Mouse (Mus musculus) midbrain, embryonic 16.5 days (tissue): Measurements from ENCODE around the gene Smad3. TPM values are rescaled to one million over a fixed set of nuclear protein-coding genes. Genes with fewer than 3 reads are reported as not detected.

Source experiments
- ATAC-seq: fragments of 200-750 bp; cut with Nextera tagmentation; 2 replicates; pipeline ENCODE4 v1.8.0; 2017; ENCODE audit warnings: moderate TSS enrichment
- H3K27ac ChIP-seq: fragments of 300-500 bp; sonication (generic); 2 replicates; pipeline ENCODE4 v1.5.1; 2014; ENCODE audit warnings: mild to moderate bottlenecking, low read length, mixed read lengths
- H3K27me3 ChIP-seq: fragments of 300-500 bp; sonication (generic); 2 replicates; pipeline ENCODE4 v1.6.1; 2014; ENCODE audit warnings: low read depth, low read length, mixed read lengths; ENCODE audit not compliant: control insufficient read depth, insufficient read depth
- H3K36me3 ChIP-seq: fragments of 300-500 bp; sonication (generic); 2 replicates; pipeline ENCODE4 v1.6.1; 2014; ENCODE audit warnings: mild to moderate bottlenecking, low read length, moderate library complexity, mixed read lengths; ENCODE audit not compliant: control insufficient read depth, insufficient read depth
- H3K4me1 ChIP-seq: fragments of 300-500 bp; sonication (generic); 2 replicates; pipeline ENCODE4 v1.6.1; 2014; ENCODE audit warnings: mild to moderate bottlenecking, low read length, mixed read lengths; ENCODE audit not compliant: control insufficient read depth, insufficient read depth
- H3K4me2 ChIP-seq: fragments of 300-500 bp; sonication (generic); 2 replicates; pipeline ENCODE4 v1.6.1; 2014; ENCODE audit warnings: mild to moderate bottlenecking, low read length, mixed read lengths
- H3K4me3 ChIP-seq: fragments of 300-500 bp; sonication (generic); 2 replicates; pipeline ENCODE4 v1.5.1; 2014; ENCODE audit warnings: low read depth, mild to moderate bottlenecking, low read length, moderate library complexity, mixed read lengths
- H3K9ac ChIP-seq: fragments of 300-500 bp; sonication (generic); 2 replicates; pipeline ENCODE4 v1.6.1; 2014; ENCODE audit warnings: low read depth, low read length, mixed read lengths
- H3K9me3 ChIP-seq: fragments of 300-500 bp; sonication (generic); replicated peaks from 2 replicates; pipeline ENCODE4 v1.6.1; 2014; ENCODE audit warnings: mild to moderate bottlenecking, low read length, mixed read lengths; ENCODE audit not compliant: control insufficient read depth, poor library complexity, severe bottlenecking
- WGBS: fragments of 180-500 bp; shearing (Covaris S2); extraction: QIAGEN DNeasy Blood & Tissue Kit; methylation state at CpG from one replicate; pipeline ENCODE4 v1.1.7; 2014; 5-methylcytosine and 5-hydroxymethylcytosine counted together
- polyA plus RNA-seq: library from polyadenylated mRNA; unstranded; fragments of >200 nt; fragmentation: Nextera tagmentation; extraction: Ambion mirVana; gene quantifications from 2 replicates; pipeline ENCODE4 v1.2.1, GENCODE M21; 2015

Gene Smad3
- polyA plus RNA-seq, 1 experiment from 2014 or later = 5.7 TPM

DNA sequence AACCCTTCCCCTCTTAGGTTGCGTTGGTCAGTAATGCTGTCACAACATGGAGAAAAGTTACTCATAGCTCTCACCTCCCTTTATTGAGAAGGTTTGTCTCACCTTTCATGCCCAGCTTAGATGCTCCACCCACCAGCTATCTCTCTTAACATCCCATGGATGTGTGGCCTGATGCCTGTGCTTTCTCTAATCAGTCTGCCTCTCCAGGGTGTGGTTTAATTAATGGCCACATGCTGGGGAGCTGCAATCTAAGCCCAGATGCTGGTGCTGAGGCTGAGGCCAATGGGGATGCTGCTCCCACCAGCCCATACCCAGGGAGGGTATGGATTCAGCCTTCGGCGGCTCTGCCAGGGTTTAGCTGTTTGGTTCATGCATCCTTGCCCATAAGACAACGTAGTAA is 32.4 kb upstream of the Smad3 start:
- no peak overlapping the region for H3K9ac ChIP-seq
- no peak overlapping the region for H3K4me3 ChIP-seq
- no peaks in the 10 kb centered on the region for H3K9me3 ChIP-seq
- whole genome bisulfite sequencing = 75% methylated on average over 4 of the region's 4 CpGs
- ATAC-seq = no peak
- no peaks in the 10 kb centered on the region for H3K27me3 ChIP-seq
- H3K36me3 ChIP-seq = no peaks in the 10 kb centered on the region
- no peak overlapping the region for H3K4me2 ChIP-seq
- H3K4me1 ChIP-seq = no peaks in the 10 kb centered on the region
- no peak overlapping the region for H3K27ac ChIP-seq

DNA sequence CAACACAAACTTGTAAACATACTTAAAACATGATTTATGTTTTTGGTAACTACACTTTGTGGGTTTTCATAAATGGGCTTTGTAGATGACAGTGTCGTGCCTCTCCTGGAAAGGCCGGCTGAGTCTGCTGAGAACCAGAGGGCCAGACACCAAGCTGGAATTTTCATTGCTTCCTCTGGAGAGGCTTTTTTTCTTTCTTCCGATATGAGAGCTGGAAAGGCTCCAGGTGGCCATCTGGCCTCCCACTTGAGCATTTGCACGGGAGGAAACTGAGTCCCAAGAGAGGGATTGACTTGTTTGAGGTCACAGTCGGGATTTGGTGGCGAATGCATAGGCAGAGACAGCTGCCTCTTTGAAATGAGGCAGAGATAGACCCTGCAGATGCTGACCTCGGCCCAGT is 31.6 kb upstream of the Smad3 start:
- no peaks in the 10 kb centered on the region for H3K36me3 ChIP-seq
- no peak overlapping the region for H3K27ac ChIP-seq
- no peaks in the 10 kb centered on the region for H3K4me1 ChIP-seq
- ATAC-seq = no peak
- H3K9ac ChIP-seq = no peak overlapping the region
- no peak overlapping the region for H3K4me2 ChIP-seq
- H3K4me3 ChIP-seq = no peak overlapping the region
- H3K27me3 ChIP-seq = no peaks in the 10 kb centered on the region
- no peaks in the 10 kb centered on the region for H3K9me3 ChIP-seq
- 64% methylated on average over 7 of the region's 7 CpGs for WGBS

GRCm38 (mm10) chr9:63787606-63788005 is 29.8 kb upstream of the Smad3 start:
- Histone ChIP-seq H3K27ac (no peak overlapping the region), H3K4me2 (no peak overlapping the region), H3K36me3 (no peaks in the 10 kb centered on the region), H3K4me1 (peaks cover 4% of the 10 kb centered on the region), H3K27me3 (no peaks in the 10 kb centered on the region), H3K9me3 (no peaks in the 10 kb centered on the region), H3K4me3 (no peak overlapping the region), H3K9ac (no peak overlapping the region)
- ATAC-seq = no peak
- WGBS = 55% methylated on average over 3 of the region's 3 CpGs

DNA sequence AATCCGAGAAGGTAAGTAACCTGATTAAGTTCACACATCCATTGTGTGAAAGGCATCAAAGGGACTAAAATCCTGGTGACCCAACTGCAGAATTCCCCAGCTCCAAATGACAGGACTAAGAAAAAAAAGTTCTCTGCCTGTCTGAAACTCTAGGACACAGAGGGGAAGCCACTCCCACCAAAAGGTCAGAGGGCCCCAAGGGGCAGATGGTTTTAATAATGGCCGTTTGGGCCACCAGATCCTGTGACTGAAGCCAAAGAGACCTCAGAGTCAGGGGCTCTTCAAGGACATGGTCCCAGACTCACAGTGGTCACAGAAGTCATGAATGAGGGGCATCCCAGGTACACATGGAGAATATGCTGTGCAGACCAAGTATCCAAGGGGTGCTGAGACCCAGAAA is 29.3 kb upstream of the Smad3 start:
- H3K9me3 ChIP-seq = no peaks in the 10 kb centered on the region
- no peaks in the 10 kb centered on the region for H3K36me3 ChIP-seq
- no peak overlapping the region for H3K4me2 ChIP-seq
- H3K27me3 ChIP-seq = no peaks in the 10 kb centered on the region
- H3K9ac ChIP-seq = no peak overlapping the region
- peaks cover 8% of the 10 kb centered on the region for H3K4me1 ChIP-seq
- no peak overlapping the region for H3K4me3 ChIP-seq
- no peak overlapping the region for H3K27ac ChIP-seq
- 13% methylated on average over 2 of the region's 2 CpGs for WGBS
- ATAC-seq = no peak

DNA sequence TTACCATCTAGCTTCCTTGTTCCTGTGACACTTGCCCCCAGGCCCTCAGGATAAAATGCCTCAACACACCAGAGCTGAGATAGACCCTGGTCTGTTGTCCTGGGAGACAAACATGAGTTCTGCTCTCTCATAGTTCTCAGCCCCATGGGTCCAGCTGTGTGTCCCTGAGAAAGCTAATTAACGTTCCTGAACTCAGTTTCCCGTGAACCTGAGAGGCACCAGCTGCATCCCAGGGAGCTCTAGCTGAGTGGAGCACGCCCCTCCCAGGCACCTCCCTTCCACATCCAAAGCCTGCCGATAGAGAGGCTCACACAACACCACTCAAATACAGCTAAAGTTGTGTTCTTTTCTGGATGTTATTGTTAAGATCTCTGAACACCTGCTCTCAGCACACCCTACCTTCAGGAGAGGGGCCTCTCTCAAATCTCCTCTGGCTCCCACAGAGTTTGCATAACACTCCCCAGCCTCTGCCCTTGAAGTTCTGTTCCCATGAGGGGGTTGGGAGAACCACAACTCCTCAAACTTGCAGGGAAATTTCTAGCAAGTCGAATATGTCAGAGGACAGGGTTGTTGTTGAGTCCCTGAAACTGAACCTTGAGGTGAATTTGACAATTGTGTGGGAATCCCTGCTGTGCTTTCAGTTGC is 28.4 kb upstream of the Smad3 start:
- Histone ChIP-seq H3K27ac (no peak overlapping the region), H3K9me3 (no peaks in the 10 kb centered on the region), H3K36me3 (no peaks in the 10 kb centered on the region), H3K27me3 (no peaks in the 10 kb centered on the region), H3K9ac (no peak overlapping the region), H3K4me1 (peaks cover 8% of the 10 kb centered on the region), H3K4me2 (no peak overlapping the region), H3K4me3 (no peak overlapping the region)
- 13% methylated on average over 5 of the region's 5 CpGs for WGBS
- no peak for ATAC-seq

GRCm38 (mm10) chr9:63785492-63785891 is 27.7 kb upstream of the Smad3 start:
- 79% methylated on average over 5 of the region's 5 CpGs for WGBS
- Histone ChIP-seq H3K27ac (no peak overlapping the region), H3K4me3 (no peak overlapping the region), H3K27me3 (no peaks in the 10 kb centered on the region), H3K4me1 (peaks cover 8% of the 10 kb centered on the region), H3K36me3 (no peaks in the 10 kb centered on the region), H3K9me3 (no peaks in the 10 kb centered on the region), H3K9ac (no peak overlapping the region), H3K4me2 (no peak overlapping the region)
- ATAC-seq = no peak

- ATAC-seq = no peak
- Histone ChIP-seq H3K27ac (no peak overlapping the region), H3K9me3 (no peaks in the 10 kb centered on the region), H3K27me3 (no peaks in the 10 kb centered on the region), H3K36me3 (no peaks in the 10 kb centered on the region), H3K9ac (no peak overlapping the region), H3K4me1 (peaks cover 12% of the 10 kb centered on the region), H3K4me3 (no peak overlapping the region), H3K4me2 (no peak overlapping the region)
- WGBS = 90% methylated on average over 3 of the region's 3 CpGs
Observed at GRCm38 (mm10) chr9:63784597-63784996, 26.8 kb upstream of the Smad3 start.

DNA sequence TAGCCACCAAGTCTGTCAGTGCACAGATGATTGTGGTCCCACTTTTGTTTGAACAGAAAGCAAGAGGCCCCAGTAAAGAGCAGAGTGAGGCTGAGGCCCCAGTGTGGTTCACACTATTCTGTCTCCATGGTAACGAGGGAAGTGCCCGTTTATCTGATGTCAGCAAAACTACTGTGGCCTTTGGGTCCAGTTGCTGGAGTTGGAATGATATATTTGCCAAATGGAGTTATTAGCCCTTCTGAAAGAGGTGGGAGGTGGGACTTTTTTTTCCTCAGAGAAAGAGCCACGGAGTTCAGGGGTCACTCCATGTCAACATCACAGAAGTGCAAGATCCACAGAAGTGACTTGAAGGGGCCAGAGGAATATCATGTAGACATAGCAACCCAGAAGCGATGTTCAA is 24.9 kb upstream of the Smad3 start:
- no peaks in the 10 kb centered on the region for H3K27me3 ChIP-seq
- H3K36me3 ChIP-seq = no peaks in the 10 kb centered on the region
- no peak overlapping the region for H3K9ac ChIP-seq
- no peak overlapping the region for H3K4me3 ChIP-seq
- no peaks in the 10 kb centered on the region for H3K9me3 ChIP-seq
- no peak overlapping the region for H3K27ac ChIP-seq
- 30% methylated on average over 4 of the region's 4 CpGs for WGBS
- no peak for ATAC-seq
- no peak overlapping the region for H3K4me2 ChIP-seq
- H3K4me1 ChIP-seq = peaks cover 12% of the 10 kb centered on the region

GRCm38 (mm10) chr9:63781714-63782464 is 24.1 kb upstream of the Smad3 start:
- Histone ChIP-seq H3K4me1 (peaks cover 12% of the 10 kb centered on the region), H3K4me3 (no peak overlapping the region), H3K36me3 (no peaks in the 10 kb centered on the region), H3K9ac (no peak overlapping the region), H3K27ac (no peak overlapping the region), H3K27me3 (no peaks in the 10 kb centered on the region), H3K4me2 (no peak overlapping the region), H3K9me3 (no peaks in the 10 kb centered on the region)
- ATAC-seq = no peak
- 78% methylated on average over 7 of the region's 7 CpGs for WGBS
